Mouse (Mus musculus) lung, embryonic 14.5 days (tissue): Measurements from ENCODE around the gene Dlat. TPM values are rescaled to one million over a fixed set of nuclear protein-coding genes. Genes with fewer than 3 reads are reported as not detected.

Experiments
- ATAC-seq: fragments of 200-750 bp; cut with Nextera tagmentation; 2 replicates; pipeline ENCODE4 v1.8.0; 2017; ENCODE audit warnings: mild to moderate bottlenecking, moderate TSS enrichment, moderate library complexity; ENCODE audit not compliant: insufficient read depth
- DNase-seq: peaks from one replicate; pipeline ENCODE4 v3.0.0-alpha.2; 2015
- H3K27ac ChIP-seq: fragments of 300-500 bp; sonication (generic); 2 replicates; pipeline ENCODE4 v1.5.1; 2014; ENCODE audit warnings: low read depth, mild to moderate bottlenecking, moderate library complexity
- H3K27me3 ChIP-seq: fragments of 300-500 bp; sonication (generic); 2 replicates; pipeline ENCODE4 v1.6.1; 2014; ENCODE audit warnings: low read length, control low read depth; ENCODE audit not compliant: insufficient read depth
- H3K36me3 ChIP-seq: fragments of 300-500 bp; sonication (generic); 2 replicates; pipeline ENCODE4 v1.6.1; 2014; ENCODE audit warnings: control low read depth; ENCODE audit not compliant: insufficient read depth
- H3K4me1 ChIP-seq: fragments of 300-500 bp; sonication (generic); 2 replicates; pipeline ENCODE4 v1.6.1; 2014; ENCODE audit warnings: antibody characterized with exemption, control low read depth; ENCODE audit not compliant: insufficient read depth
- H3K4me2 ChIP-seq: fragments of 300-500 bp; sonication (generic); 2 replicates; pipeline ENCODE4 v1.6.1; 2014; ENCODE audit warnings: mild to moderate bottlenecking
- H3K4me3 ChIP-seq: fragments of 300-500 bp; sonication (generic); 2 replicates; pipeline ENCODE4 v1.5.1; 2014; ENCODE audit warnings: low read depth, low read length
- H3K9ac ChIP-seq: fragments of 300-500 bp; sonication (generic); 2 replicates; pipeline ENCODE4 v1.6.1; 2014
- H3K9me3 ChIP-seq: fragments of 300-500 bp; sonication (generic); 2 replicates; pipeline ENCODE4 v1.6.1; 2016; ENCODE audit warnings: low read depth, low read length, control low read depth
- CTCF ChIP-seq: IDR thresholded peaks from 2 replicates; pipeline ENCODE4 v1.5.1; 2016; ENCODE audit warnings: antibody characterized with exemption, low read depth
- WGBS: fragments of 180-500 bp; shearing (Covaris S2); extraction: QIAGEN DNeasy Blood & Tissue Kit; methylation state at CpG from one replicate; pipeline ENCODE4 v1.1.7; 2014; 5-methylcytosine and 5-hydroxymethylcytosine counted together
- polyA plus RNA-seq: library from polyadenylated mRNA; unstranded; fragments of >200 nt; fragmentation: Nextera tagmentation; extraction: Ambion mirVana; gene quantifications from 2 replicates; pipeline ENCODE4 v1.2.1, GENCODE M21; 2014

Gene Dlat
- polyA plus RNA-seq, 1 experiment from 2014 or later, result 53.7 TPM

GRCm38 (mm10) chr9:50603189-50603997, 56.2 kb downstream of the Dlat start, which contains the start of the genes Sdhd and Timm8b:
Gene Sdhd, minus strand, starts transcription at chr9:50603812.
Gene Timm8b, plus strand, starts transcription at chr9:50603910.
- under 1% methylated on average over 48 of the region's 48 CpGs for WGBS

GRCm38 (mm10) chr9:50602055-50602845, 57.3 kb downstream of the Dlat start:
- peak overlapping the region; percentile 30; the same call in 1 of the 2 replicates for H3K9ac ChIP-seq
- no peak overlapping the region for H3K27ac ChIP-seq
- H3K4me2 ChIP-seq, result peak overlapping the region; percentile 88
- H3K4me1 ChIP-seq, result peaks cover 12% of the 10 kb centered on the region; the same call in 1 of the 2 replicates
- peak overlapping the region; percentile 90 for H3K4me3 ChIP-seq
- H3K9me3 ChIP-seq, result no peaks in the 10 kb centered on the region
- WGBS, result 88% methylated on average over 7 of the region's 7 CpGs
- ATAC-seq (no peak), DNase-seq (no peak)
- H3K36me3 ChIP-seq, result peaks cover 56% of the 10 kb centered on the region
- no peaks in the 10 kb centered on the region for H3K27me3 ChIP-seq
- TF ChIP-seq CTCF, result no peak

More at GRCm38 (mm10) chr9:50603189-50603997, 56.2 kb downstream of the Dlat start, which contains the start of the genes Sdhd and Timm8b:
- ATAC-seq, result peak; percentile 98
- no peak for TF ChIP-seq CTCF
- Histone ChIP-seq H3K9me3 (no peaks in the 10 kb centered on the region), H3K27ac (peak within 1 kb of the TSS; percentile 73), H3K27me3 (no peaks in the 10 kb centered on the region), H3K4me2 (peak within 1 kb of the TSS; percentile 88), H3K9ac (peak within 1 kb of the TSS; percentile 71), H3K4me1 (peaks cover 12% of the 10 kb centered on the region; the same call in 1 of the 2 replicates), H3K36me3 (peaks cover 57% of the 10 kb centered on the region), H3K4me3 (peak within 1 kb of the TSS; percentile 90)
- peak; percentile 97 for DNase-seq

GRCm38 (mm10) chr9:50601536-50601935, 58.0 kb downstream of the Dlat start:
- no peak for ATAC-seq
- Histone ChIP-seq H3K9ac (no peak overlapping the region), H3K36me3 (peaks cover 57% of the 10 kb centered on the region), H3K4me2 (peak overlapping the region; percentile 88), H3K27ac (no peak overlapping the region), H3K4me3 (no peak overlapping the region), H3K9me3 (no peaks in the 10 kb centered on the region), H3K4me1 (peaks cover 12% of the 10 kb centered on the region; the same call in 1 of the 2 replicates), H3K27me3 (no peaks in the 10 kb centered on the region)
- 80% methylated on average over 6 of the region's 6 CpGs for WGBS
- TF ChIP-seq CTCF, result no peak
- no peak for DNase-seq

- 91% methylated on average over 8 of the region's 8 CpGs for WGBS
- no peaks in the 10 kb centered on the region for H3K27me3 ChIP-seq
- no peak for ATAC-seq
- H3K4me2 ChIP-seq, result no peak overlapping the region
- H3K4me1 ChIP-seq, result 0 out of 2 replicates have a peak, but pooled peaks cover under 1% of the 10 kb centered on the region
- H3K27ac ChIP-seq, result no peak overlapping the region
- H3K9ac ChIP-seq, result no peak overlapping the region
- no peaks in the 10 kb centered on the region for H3K9me3 ChIP-seq
- peaks cover 56% of the 10 kb centered on the region for H3K36me3 ChIP-seq
- no peak overlapping the region for H3K4me3 ChIP-seq
- TF ChIP-seq CTCF, result no peak
- DNase-seq, result no peak
These were observed 62.6 kb downstream of the Dlat start for GRCm38 (mm10) chr9:50596973-50597372.

- Histone ChIP-seq H3K4me3 (no peak overlapping the region), H3K4me1 (no peaks in the 10 kb centered on the region), H3K9ac (no peak overlapping the region), H3K27me3 (no peaks in the 10 kb centered on the region), H3K4me2 (no peak overlapping the region), H3K36me3 (peaks cover 47% of the 10 kb centered on the region), H3K27ac (no peak overlapping the region), H3K9me3 (no peaks in the 10 kb centered on the region)
- DNase-seq, result no peak
- ATAC-seq, result no peak
- 68% methylated on average over 12 of the region's 12 CpGs for WGBS
- TF ChIP-seq CTCF, result no peak
These were observed 64.7 kb downstream of the Dlat start for GRCm38 (mm10) chr9:50594794-50595417.

- TF ChIP-seq CTCF, result peak; percentile 60
- Histone ChIP-seq H3K4me1 (no peaks in the 10 kb centered on the region), H3K4me3 (no peak overlapping the region), H3K27ac (no peak overlapping the region), H3K9me3 (no peaks in the 10 kb centered on the region), H3K27me3 (no peaks in the 10 kb centered on the region), H3K4me2 (no peak overlapping the region), H3K9ac (no peak overlapping the region), H3K36me3 (peaks cover 34% of the 10 kb centered on the region)
- ATAC-seq (no peak), DNase-seq (peak; percentile 55)
- WGBS, result 80% methylated on average over 3 of the region's 3 CpGs
These were observed 66.0 kb downstream of the Dlat start for GRCm38 (mm10) chr9:50593544-50593943.
